ENCODE assay signal across 8 mouse cellular contexts in the genomic region with DNA sequence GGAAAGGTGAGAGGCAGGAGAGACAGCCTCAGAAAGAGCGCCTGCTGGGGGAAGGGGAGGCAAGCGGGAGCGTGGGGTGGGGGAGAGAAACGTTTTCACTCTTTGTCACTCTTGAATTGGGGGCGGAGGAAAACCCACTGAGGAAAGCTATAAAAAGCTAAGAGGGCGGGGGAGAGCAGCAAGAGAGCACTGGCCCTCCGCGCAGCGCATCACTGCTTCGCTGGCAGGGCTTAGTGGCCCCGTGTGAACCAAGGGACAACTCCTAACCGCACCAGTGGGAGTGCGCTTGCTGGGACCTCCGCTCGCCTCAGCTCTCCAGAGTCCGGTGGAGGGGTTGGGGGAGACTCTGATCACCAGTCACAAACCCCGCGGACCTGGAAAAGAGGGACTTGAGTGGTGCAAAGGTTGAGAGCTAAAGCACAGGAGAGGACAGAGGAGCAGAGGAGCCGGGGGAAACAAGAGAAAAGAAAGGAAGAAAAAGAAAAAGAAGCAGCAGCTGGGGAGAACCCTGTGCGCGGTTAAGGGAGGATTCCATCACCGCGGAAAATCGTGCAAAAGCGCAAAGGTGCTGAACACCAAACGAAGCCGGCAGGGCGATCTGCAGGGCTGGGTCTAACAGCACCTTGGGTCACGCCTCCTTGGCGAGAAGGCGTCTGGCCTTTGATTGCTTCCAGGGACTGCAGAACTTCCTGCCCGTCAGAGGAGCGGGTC. TPM values are rescaled to one million over a fixed set of nuclear protein-coding genes. Genes with fewer than 3 reads are reported as not detected.
DNase-seq lines count a peak whose midpoint lies in the region; ATAC-seq and TF ChIP-seq lines count a peak whose summit lies in the region.

Dkk2 (plus strand) TSS at position 181 of the 711 bp plus-strand sequence.

- peaks cover 28% of the 10 kb centered on the region for H3K27me3 ChIP-seq in heart, embryonic 15.5 days
- peaks cover 5% of the 10 kb centered on the region; the same call in 1 of the 2 replicates for H3K27me3 ChIP-seq in midbrain, embryonic 16.5 days (ENCODE audit: control insufficient read depth, insufficient read depth, low read depth, low read length)

- H3K4me2 ChIP-seq in heart, embryonic 15.5 days = peak within 1 kb of the TSS; percentile 94
- H3K4me2 ChIP-seq in midbrain, embryonic 16.5 days (ENCODE audit: low read length) = peak within 1 kb of the TSS; percentile 96

- H3K4me1 ChIP-seq in heart, embryonic 15.5 days (replicated peaks) = peaks cover 35% of the 10 kb centered on the region
- H3K4me1 ChIP-seq in midbrain, embryonic 16.5 days (ENCODE audit: control insufficient read depth, insufficient read depth, low read length) = peaks cover 16% of the 10 kb centered on the region

- peak within 1 kb of the TSS; percentile 44 for H3K9ac ChIP-seq in heart, embryonic 15.5 days
- H3K9ac ChIP-seq in midbrain, embryonic 16.5 days (ENCODE audit: low read depth, low read length) = peak within 1 kb of the TSS; percentile 56

- H3K4me3 ChIP-seq in heart, embryonic 15.5 days = peak within 1 kb of the TSS; percentile 54
- H3K4me3 ChIP-seq in midbrain, embryonic 16.5 days (ENCODE audit: low read depth, low read length) = peak within 1 kb of the TSS; percentile 47

- intact Hi-C loops in heart, postnatal 36 days (cut with DNase I) = no loop called here

- TF ChIP-seq CTCF in brain, embryonic 14.5 days (IDR thresholded peaks at IDR 0.05; ENCODE audit: borderline replicate concordance, extremely low read depth, insufficient read depth, insufficient read length) = no peak

- H3K9me3 ChIP-seq in heart, embryonic 15.5 days (replicated peaks) = no peaks in the 10 kb centered on the region
- no peaks in the 10 kb centered on the region for H3K9me3 ChIP-seq in midbrain, embryonic 16.5 days (replicated peaks; ENCODE audit: control insufficient read depth, low read length, poor library complexity, severe bottlenecking)

- H3K36me3 ChIP-seq in heart, embryonic 15.5 days = no peaks in the 10 kb centered on the region
- H3K36me3 ChIP-seq in midbrain, embryonic 16.5 days (ENCODE audit: control insufficient read depth, insufficient read depth, low read length) = no peaks in the 10 kb centered on the region

- H3K27ac ChIP-seq in heart, embryonic 15.5 days = no peak within 1 kb of the TSS
- H3K27ac ChIP-seq in midbrain, embryonic 16.5 days (ENCODE audit: low read length) = no peak within 1 kb of the TSS

- under 1% methylated on average over 33 of the region's 33 CpGs for WGBS in heart, embryonic 15.5 days
- under 1% methylated on average over 33 of the region's 33 CpGs for WGBS in midbrain, embryonic 16.5 days

- no peak for TF ChIP-seq POLR2A in brain, embryonic 14.5 days (IDR thresholded peaks at IDR 0.05; ENCODE audit: borderline replicate concordance, extremely low read depth, insufficient read depth, insufficient read length, poor library complexity, severe bottlenecking)

- no peak for ATAC-seq in heart, embryonic 15.5 days (replicated peaks; ENCODE audit: insufficient number of reproducible peaks, insufficient read depth, low FRiP score, low read depth)
- peak; percentile 54 for ATAC-seq in midbrain, embryonic 16.5 days

- peak; percentile 84 for DNase-seq in heart, adult 11 months
- DNase-seq in heart, postnatal 36 days = no peak
- DNase-seq in brain, embryonic 14.5 days (ENCODE audit: low read depth) = peak; percentile 55
- peak; percentile 58 to 77 for DNase-seq in kidney, postnatal 36 days
- DNase-seq in right cerebral cortex, postnatal 14 days = no peak
- DNase-seq in layer of hippocampus, adult 9-11 months = no peak

RNA-seq across cellular contexts. Expression of gene Dkk2, which starts in this region (rescaled TPM):
- under 1 TPM; 0.11 to 0.14 TPM for total RNA-seq in heart, postnatal 36 days (2021)
- 1.6 and 2.6 TPM in 2 replicates for polyA plus RNA-seq in brain, embryonic 14.5 days (2012; rRNA removed)
- polyA plus RNA-seq in heart, embryonic 15.5 days (2015; fragmentation: Nextera tagmentation; extraction: Ambion mirVana) = 1.5 and 4.2 TPM in 2 replicates
- polyA plus RNA-seq in midbrain, embryonic 16.5 days (2015; fragmentation: Nextera tagmentation; extraction: Ambion mirVana) = 1.6 TPM in 2 replicates

Comparison
In these comparisons a context has a peak if more than half of its experiments do, and no peak if none do; other contexts are left out.
1. DNase-seq: peak in heart, adult 11 months (single experiment), brain, embryonic 14.5 days (single experiment) and kidney, postnatal 36 days (2 of 2); none in heart, postnatal 36 days (0 of 2), right cerebral cortex, postnatal 14 days (single experiment) and layer of hippocampus, adult 9-11 months (single experiment).